Mouse (Mus musculus) intestine, embryonic 14.5 days (tissue): ENCODE measurements around the gene Krt17. TPM values are rescaled to one million over a fixed set of nuclear protein-coding genes. Genes with fewer than 3 reads are reported as not detected.

Experiments
- ATAC-seq: fragments of 200-750 bp; cut with Nextera tagmentation; replicated peaks from 2 replicates; pipeline ENCODE4 v1.8.0; 2017; ENCODE audit warnings: low read depth, moderate number of reproducible peaks, moderate TSS enrichment, moderate library complexity; ENCODE audit not compliant: low FRiP score, low TSS enrichment
- DNase-seq: peaks from one replicate; pipeline ENCODE4 v3.0.0-alpha.2; 2018; ENCODE audit warnings: low spot score
- H3K27ac ChIP-seq: fragments of 300-500 bp; sonication (generic); 2 replicates; pipeline ENCODE4 v1.5.1; 2014; ENCODE audit warnings: low read depth, mild to moderate bottlenecking, control low read depth
- H3K27me3 ChIP-seq: fragments of 300-500 bp; sonication (generic); replicated peaks from 2 replicates; pipeline ENCODE4 v1.6.1; 2014; ENCODE audit warnings: low read length, control low read depth; ENCODE audit not compliant: control insufficient read depth, insufficient read depth
- H3K36me3 ChIP-seq: fragments of 300-500 bp; sonication (generic); 2 replicates; pipeline ENCODE4 v1.6.1; 2014; ENCODE audit warnings: low read length, control low read depth; ENCODE audit not compliant: control insufficient read depth, insufficient read depth
- H3K4me1 ChIP-seq: fragments of 300-500 bp; sonication (generic); replicated peaks from 2 replicates; pipeline ENCODE4 v1.6.1; 2014; ENCODE audit warnings: low read length, control low read depth, mixed read lengths; ENCODE audit not compliant: control insufficient read depth, insufficient read depth
- H3K4me2 ChIP-seq: fragments of 300-500 bp; sonication (generic); 2 replicates; pipeline ENCODE4 v1.6.1; 2014; ENCODE audit warnings: low read length
- H3K4me3 ChIP-seq: fragments of 300-500 bp; sonication (generic); 2 replicates; pipeline ENCODE4 v1.5.1; 2014; ENCODE audit warnings: low read depth, low read length, control low read depth, mixed read lengths
- H3K9ac ChIP-seq: fragments of 300-500 bp; sonication (generic); 2 replicates; pipeline ENCODE4 v1.6.1; 2014; ENCODE audit warnings: mild to moderate bottlenecking, low read length
- H3K9me3 ChIP-seq: fragments of 300-500 bp; sonication (generic); 2 replicates; pipeline ENCODE4 v1.6.1; 2016; ENCODE audit warnings: low read length, control low read depth; ENCODE audit not compliant: control insufficient read depth
- WGBS: fragments of 180-500 bp; shearing (Covaris S2); extraction: QIAGEN DNeasy Blood & Tissue Kit; methylation state at CpG from one replicate; pipeline ENCODE4 v1.1.7; 2014; 5-methylcytosine and 5-hydroxymethylcytosine counted together
- polyA plus RNA-seq: library from polyadenylated mRNA; unstranded; fragments of >200 nt; fragmentation: Nextera tagmentation; extraction: Ambion mirVana; gene quantifications from 2 replicates; pipeline ENCODE4 v1.2.1, GENCODE M21; 2014

Krt17 gene
- polyA plus RNA-seq, 1 experiment from 2014 or later: 9.9 TPM

- H3K9ac ChIP-seq: no peak within 1 kb of the TSS
- no peaks in the 10 kb centered on the region for H3K4me1 ChIP-seq
- no peaks in the 10 kb centered on the region for H3K9me3 ChIP-seq
- 75% methylated on average over 8 of the region's 8 CpGs for WGBS
- no peak for DNase-seq
- ATAC-seq: no peak
- no peak within 1 kb of the TSS for H3K27ac ChIP-seq
- H3K36me3 ChIP-seq: no peaks in the 10 kb centered on the region
- no peak within 1 kb of the TSS for H3K4me3 ChIP-seq
- H3K4me2 ChIP-seq: no peak within 1 kb of the TSS
- no peaks in the 10 kb centered on the region for H3K27me3 ChIP-seq
Observed at GRCm38 (mm10) chr11:100207498-100207897, 53.3 kb downstream of the Krt17 start, which contains the start of gene Krt14. Gene Krt14 (minus strand): TSS chr11:100207548.

Other genes with a start within 250 kb of the Krt17 start
- not detected in 2 replicates for gene Krt33a, start 244.8 kb downstream of the Krt17 start, polyA plus RNA-seq
- gene Krt33b, start 231.2 kb downstream of the Krt17 start, polyA plus RNA-seq: 0.11 TPM in 1 of 2 replicates, not detected in the other
- gene Krt34, start 219.5 kb downstream of the Krt17 start, polyA plus RNA-seq: not detected in 2 replicates
- not detected in 2 replicates for gene Krt31, start 210.5 kb downstream of the Krt17 start, polyA plus RNA-seq
- not detected in 2 replicates for gene Krt32, start 172.8 kb downstream of the Krt17 start, polyA plus RNA-seq
- gene Krt35, start 164.8 kb downstream of the Krt17 start, polyA plus RNA-seq: not detected in 2 replicates
- 0.11 and 0.13 TPM in 2 replicates for gene Krt36, start 155.4 kb downstream of the Krt17 start, polyA plus RNA-seq
- gene Krt13, start 139.5 kb downstream of the Krt17 start, polyA plus RNA-seq: 0.11 TPM in 1 of 2 replicates, not detected in the other
- 1.3 TPM in 2 replicates for gene Krt15, start 125.1 kb downstream of the Krt17 start, polyA plus RNA-seq
- gene Krt19, start 112.4 kb downstream of the Krt17 start, polyA plus RNA-seq: 359 and 374 TPM in 2 replicates
- not detected in 2 replicates for gene Krt9, start 67.8 kb downstream of the Krt17 start, polyA plus RNA-seq
- gene Krt14, start 53.5 kb downstream of the Krt17 start, polyA plus RNA-seq: 5.7 and 6.0 TPM in 2 replicates
- not detected in 2 replicates for gene Krt16, start 12.1 kb downstream of the Krt17 start, polyA plus RNA-seq
- not detected in 2 replicates for gene Krt42, start 8.8 kb upstream of the Krt17 start, polyA plus RNA-seq
- gene Eif1, start 58.9 kb upstream of the Krt17 start, polyA plus RNA-seq: 1,995 and 2,009 TPM in 2 replicates
- 3.2 TPM in 1 of 2 replicates, not detected in the other for gene Gast, start 73.4 kb upstream of the Krt17 start, polyA plus RNA-seq
- gene Hap1, start 95.1 kb upstream of the Krt17 start, polyA plus RNA-seq: 10.2 and 11.1 TPM in 2 replicates
- 93.4 and 106 TPM in 2 replicates for gene Jup, start 136.7 kb upstream of the Krt17 start, polyA plus RNA-seq
- gene P3h4, start 153.8 kb upstream of the Krt17 start, polyA plus RNA-seq: 54.8 and 55.3 TPM in 2 replicates
- 86.2 and 89.7 TPM in 2 replicates for gene Fkbp10, start 154.7 kb upstream of the Krt17 start, polyA plus RNA-seq
- 117 and 126 TPM in 2 replicates for gene Nt5c3b, start 180.8 kb upstream of the Krt17 start, polyA plus RNA-seq
- gene Klhl10, start 180.9 kb upstream of the Krt17 start, polyA plus RNA-seq: 0.23 and 0.61 TPM in 2 replicates
- gene Klhl11, start 211.7 kb upstream of the Krt17 start, polyA plus RNA-seq: 8.3 and 9.6 TPM in 2 replicates